Mouse (Mus musculus): ENCODE data around the gene Sypl2.

DNA sequence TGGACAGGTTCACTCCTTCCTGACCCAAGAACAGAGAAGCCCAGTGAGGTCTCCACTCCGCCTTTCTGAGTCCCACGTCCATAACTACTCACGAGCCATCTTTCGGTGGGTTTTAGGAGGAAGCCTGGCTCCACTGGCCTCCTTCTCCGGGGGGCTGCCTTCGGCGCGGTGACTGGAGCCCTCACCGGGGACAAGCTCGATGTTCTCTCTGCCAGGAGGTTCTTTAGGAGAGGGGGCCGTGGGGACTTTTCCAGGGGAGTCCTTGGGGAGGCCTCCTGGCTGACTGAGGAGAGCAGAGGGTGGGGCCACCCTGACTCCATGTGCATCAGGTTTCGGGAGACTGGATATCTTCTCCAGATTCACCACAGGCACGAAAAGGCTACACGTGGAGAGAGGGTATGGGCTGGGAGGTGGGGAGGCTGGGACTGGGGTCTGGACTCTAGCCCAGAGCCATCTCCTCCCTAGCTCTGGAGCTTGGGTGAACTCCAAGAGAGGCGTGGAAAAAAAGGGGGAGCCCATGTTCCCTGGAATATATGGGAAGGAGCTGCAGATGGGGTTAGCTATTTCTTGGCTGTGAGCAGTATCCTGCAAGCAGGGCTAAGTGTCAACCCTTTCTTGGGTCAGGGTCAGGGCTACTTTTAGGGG, 19.6 kb downstream of the Sypl2 start:
- TF ChIP-seq CTCF (IDR thresholded peaks at IDR 0.05; ENCODE audit: insufficient read depth, low read length) (no peak), POLR2A (IDR thresholded peaks at IDR 0.05; ENCODE audit: borderline replicate concordance, extremely low read depth, low read depth, low read length) (no peak)
